Mouse (Mus musculus): Measurements from ENCODE around the gene Recql5.

DNA sequence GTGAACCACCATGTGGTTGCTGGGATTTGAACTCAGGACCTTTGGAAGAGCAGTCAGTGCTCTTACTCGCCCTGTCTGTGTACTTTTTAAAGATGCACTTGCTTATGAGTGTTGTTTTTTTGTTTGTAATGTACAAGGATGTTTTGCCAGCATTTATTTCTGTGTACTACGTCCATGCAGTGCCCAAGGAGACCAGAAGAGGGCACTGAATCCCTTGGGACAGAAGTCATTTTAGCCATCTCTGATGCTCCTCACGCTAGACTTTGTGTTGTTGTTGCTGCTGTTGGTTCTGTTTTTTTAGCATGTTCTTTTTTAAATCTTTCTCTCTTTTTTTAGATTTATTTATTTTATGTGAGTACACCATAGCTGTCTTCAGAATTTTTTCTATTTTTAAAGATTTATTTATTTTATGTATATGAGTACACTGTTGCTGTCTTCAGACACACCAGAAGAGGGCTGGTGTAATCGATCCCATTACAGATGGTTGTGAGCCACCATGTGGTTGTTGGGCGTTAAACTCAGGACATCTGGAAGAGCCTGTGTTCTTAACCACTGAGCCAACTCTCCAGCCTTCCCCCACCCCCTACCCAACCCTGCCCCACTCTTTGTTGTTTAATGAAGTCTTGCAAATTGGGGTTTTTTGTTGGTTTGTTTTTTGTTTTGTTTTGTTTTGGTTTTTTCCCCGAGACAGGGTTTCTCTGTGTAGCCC lies 13.0 kb downstream of the Recql5 start:
- TF ChIP-seq POLR2A (IDR thresholded peaks at IDR 0.05; ENCODE audit: insufficient read depth, low read depth, low read length): no peak
- TF ChIP-seq CTCF (IDR thresholded peaks at IDR 0.05; ENCODE audit: insufficient read depth, low read depth, low read length): no peak

Measured in olfactory bulb, adult 2 months (tissue).